Mouse (Mus musculus) heart, embryonic 15.5 days (tissue): ENCODE results near the gene Eif4enif1. TPM values are rescaled to one million over a fixed set of nuclear protein-coding genes. Genes with fewer than 3 reads are reported as not detected.

Experiments
- ATAC-seq: fragments of 200-750 bp; cut with Nextera tagmentation; replicated peaks from 2 replicates; pipeline ENCODE4 v1.8.0; 2017; ENCODE audit warnings: low read depth, moderate TSS enrichment; ENCODE audit not compliant: insufficient number of reproducible peaks, insufficient read depth, low FRiP score
- H3K27ac ChIP-seq: fragments of 300-500 bp; sonication (generic); 2 replicates; pipeline ENCODE4 v1.5.1; 2015; ENCODE audit warnings: mild to moderate bottlenecking, inconsistent platforms
- H3K27me3 ChIP-seq: fragments of 300-500 bp; sonication (generic); 2 replicates; pipeline ENCODE4 v1.6.1; 2015; ENCODE audit warnings: inconsistent platforms
- H3K36me3 ChIP-seq: fragments of 300-500 bp; sonication (generic); 2 replicates; pipeline ENCODE4 v1.6.1; 2015; ENCODE audit warnings: mild to moderate bottlenecking, inconsistent platforms
- H3K4me1 ChIP-seq: fragments of 300-500 bp; sonication (generic); replicated peaks from 2 replicates; pipeline ENCODE4 v1.6.1; 2015; ENCODE audit warnings: inconsistent platforms
- H3K4me2 ChIP-seq: fragments of 300-500 bp; sonication (generic); 2 replicates; pipeline ENCODE4 v1.6.1; 2015; ENCODE audit warnings: inconsistent platforms, mild to moderate bottlenecking, moderate library complexity
- H3K4me3 ChIP-seq: fragments of 300-500 bp; sonication (generic); 2 replicates; pipeline ENCODE4 v1.5.1; 2015; ENCODE audit warnings: mild to moderate bottlenecking, inconsistent platforms
- H3K9ac ChIP-seq: fragments of 300-500 bp; sonication (generic); 2 replicates; pipeline ENCODE4 v1.6.1; 2015; ENCODE audit warnings: mild to moderate bottlenecking, inconsistent platforms
- H3K9me3 ChIP-seq: fragments of 300-500 bp; sonication (generic); replicated peaks from 2 replicates; pipeline ENCODE4 v1.6.1; 2016; ENCODE audit warnings: inconsistent platforms
- WGBS: fragments of 180-500 bp; shearing (Covaris S2); methylation state at CpG from one replicate; pipeline ENCODE4 v1.1.7; 2015; ENCODE audit warnings: mixed read lengths; 5-methylcytosine and 5-hydroxymethylcytosine counted together
- polyA plus RNA-seq: library from polyadenylated mRNA; unstranded; fragments of >200 nt; fragmentation: Nextera tagmentation; extraction: Ambion mirVana; gene quantifications from 2 replicates; pipeline ENCODE4 v1.2.1, GENCODE M21; 2015

The Eif4enif1 gene
- polyA plus RNA-seq, 1 experiment from 2014 or later = 29.4 TPM

DNA sequence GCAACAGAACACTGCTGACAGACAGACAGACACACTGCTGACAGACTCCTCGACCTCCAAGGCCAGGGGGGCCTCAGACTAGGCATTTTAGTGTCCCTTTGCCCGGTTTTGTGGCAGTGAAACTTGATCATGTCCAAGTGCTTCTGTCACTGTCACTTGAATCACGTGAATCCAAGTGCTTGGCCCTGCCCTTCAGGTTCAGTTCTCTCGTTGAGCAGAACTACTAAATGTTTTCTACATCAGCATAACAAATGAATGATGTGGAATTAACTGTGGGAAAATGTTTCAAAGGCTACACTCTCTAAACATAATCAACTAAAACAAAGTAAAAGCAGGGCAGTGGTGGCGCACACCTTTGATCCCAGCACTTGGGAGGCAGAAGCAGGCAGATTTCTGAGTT lies 76.2 kb downstream of the Eif4enif1 start:
- Histone ChIP-seq H3K4me1 (no peaks in the 10 kb centered on the region), H3K36me3 (no peaks in the 10 kb centered on the region), H3K4me2 (no peak overlapping the region), H3K4me3 (no peak overlapping the region), H3K27me3 (no peaks in the 10 kb centered on the region), H3K9ac (no peak overlapping the region), H3K9me3 (peaks cover 9% of the 10 kb centered on the region; the same call in 1 of the 2 replicates), H3K27ac (no peak overlapping the region)
- no peak for ATAC-seq
- 53% methylated on average over 5 of the region's 5 CpGs for WGBS

- H3K27me3 ChIP-seq = no peaks in the 10 kb centered on the region
- no peaks in the 10 kb centered on the region for H3K4me1 ChIP-seq
- H3K4me2 ChIP-seq = no peak overlapping the region
- no peak for ATAC-seq
- no peak overlapping the region for H3K9ac ChIP-seq
- H3K4me3 ChIP-seq = no peak overlapping the region
- peaks cover 9% of the 10 kb centered on the region; the same call in 1 of the 2 replicates for H3K9me3 ChIP-seq
- H3K27ac ChIP-seq = no peak overlapping the region
- WGBS = 60% methylated on average over 2 of the region's 2 CpGs
- no peaks in the 10 kb centered on the region for H3K36me3 ChIP-seq
These were observed 77.5 kb downstream of the Eif4enif1 start for GRCm38 (mm10) chr11:3279729-3280128.

GRCm38 (mm10) chr11:3282887-3283286 lies 80.7 kb downstream of the Eif4enif1 start:
- WGBS = 82% methylated on average over 6 of the region's 6 CpGs
- Histone ChIP-seq H3K9ac (no peak overlapping the region), H3K27ac (no peak overlapping the region), H3K4me3 (no peak overlapping the region), H3K27me3 (no peaks in the 10 kb centered on the region), H3K9me3 (peaks cover 9% of the 10 kb centered on the region; the same call in 1 of the 2 replicates), H3K36me3 (no peaks in the 10 kb centered on the region), H3K4me1 (no peaks in the 10 kb centered on the region), H3K4me2 (no peak overlapping the region)
- ATAC-seq = no peak

DNA sequence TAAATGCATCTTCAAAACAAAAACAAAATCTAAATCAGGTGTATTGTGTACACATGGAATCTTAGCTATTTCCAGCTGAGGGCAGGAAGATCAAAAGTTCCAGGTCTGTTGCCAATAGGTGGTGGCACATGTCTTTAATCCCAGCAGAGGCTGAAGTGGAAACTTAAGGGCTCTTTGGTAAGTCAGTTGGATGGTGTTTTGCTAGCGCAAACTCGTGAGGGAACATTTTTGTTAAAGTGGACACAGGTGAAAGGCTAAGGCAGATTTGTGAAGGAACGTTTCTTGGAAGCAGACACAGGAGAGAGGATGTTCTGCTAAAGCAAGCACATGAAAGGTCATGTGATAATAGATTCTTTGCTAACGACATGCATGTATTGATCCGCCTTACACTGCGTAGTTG lies 81.5 kb downstream of the Eif4enif1 start:
- Histone ChIP-seq H3K4me2 (no peak overlapping the region), H3K4me1 (peaks cover 7% of the 10 kb centered on the region), H3K27me3 (no peaks in the 10 kb centered on the region), H3K27ac (no peak overlapping the region), H3K36me3 (no peaks in the 10 kb centered on the region), H3K4me3 (no peak overlapping the region), H3K9me3 (peaks cover 9% of the 10 kb centered on the region; the same call in 1 of the 2 replicates), H3K9ac (no peak overlapping the region)
- ATAC-seq = no peak
- 89% methylated on average over 6 of the region's 6 CpGs for WGBS

GRCm38 (mm10) chr11:3285940-3286339 lies 83.7 kb downstream of the Eif4enif1 start:
- H3K27ac ChIP-seq = no peak overlapping the region
- H3K4me2 ChIP-seq = no peak overlapping the region
- H3K9ac ChIP-seq = no peak overlapping the region
- H3K9me3 ChIP-seq = peaks cover 8% of the 10 kb centered on the region; the same call in 1 of the 2 replicates
- no peak for ATAC-seq
- no peaks in the 10 kb centered on the region for H3K36me3 ChIP-seq
- no peak overlapping the region for H3K4me3 ChIP-seq
- peaks cover 9% of the 10 kb centered on the region for H3K4me1 ChIP-seq
- 85% methylated on average over 3 of the region's 3 CpGs for WGBS
- no peaks in the 10 kb centered on the region for H3K27me3 ChIP-seq

- no peaks in the 10 kb centered on the region for H3K27me3 ChIP-seq
- H3K36me3 ChIP-seq = no peaks in the 10 kb centered on the region
- no peak overlapping the region for H3K27ac ChIP-seq
- H3K4me3 ChIP-seq = no peak overlapping the region
- ATAC-seq = no peak
- peaks cover 20% of the 10 kb centered on the region for H3K4me1 ChIP-seq
- H3K9me3 ChIP-seq = no peaks in the 10 kb centered on the region
- WGBS = 53% methylated on average over 6 of the region's 6 CpGs
- H3K4me2 ChIP-seq = no peak overlapping the region
- no peak overlapping the region for H3K9ac ChIP-seq
These were observed 84.9 kb downstream of the Eif4enif1 start for GRCm38 (mm10) chr11:3287131-3287530.

- Histone ChIP-seq H3K4me2 (peak overlapping the region; percentile 85), H3K4me3 (peak overlapping the region; percentile 77), H3K27ac (peak overlapping the region; percentile 99; the same call in 1 of the 2 replicates), H3K36me3 (no peaks in the 10 kb centered on the region), H3K4me1 (peaks cover 28% of the 10 kb centered on the region), H3K9ac (peak overlapping the region; percentile 99), H3K9me3 (no peaks in the 10 kb centered on the region), H3K27me3 (no peaks in the 10 kb centered on the region)
- no peak for ATAC-seq
- WGBS = 68% methylated on average over 5 of the region's 5 CpGs
These were observed 85.7 kb downstream of the Eif4enif1 start for GRCm38 (mm10) chr11:3287921-3288320.

DNA sequence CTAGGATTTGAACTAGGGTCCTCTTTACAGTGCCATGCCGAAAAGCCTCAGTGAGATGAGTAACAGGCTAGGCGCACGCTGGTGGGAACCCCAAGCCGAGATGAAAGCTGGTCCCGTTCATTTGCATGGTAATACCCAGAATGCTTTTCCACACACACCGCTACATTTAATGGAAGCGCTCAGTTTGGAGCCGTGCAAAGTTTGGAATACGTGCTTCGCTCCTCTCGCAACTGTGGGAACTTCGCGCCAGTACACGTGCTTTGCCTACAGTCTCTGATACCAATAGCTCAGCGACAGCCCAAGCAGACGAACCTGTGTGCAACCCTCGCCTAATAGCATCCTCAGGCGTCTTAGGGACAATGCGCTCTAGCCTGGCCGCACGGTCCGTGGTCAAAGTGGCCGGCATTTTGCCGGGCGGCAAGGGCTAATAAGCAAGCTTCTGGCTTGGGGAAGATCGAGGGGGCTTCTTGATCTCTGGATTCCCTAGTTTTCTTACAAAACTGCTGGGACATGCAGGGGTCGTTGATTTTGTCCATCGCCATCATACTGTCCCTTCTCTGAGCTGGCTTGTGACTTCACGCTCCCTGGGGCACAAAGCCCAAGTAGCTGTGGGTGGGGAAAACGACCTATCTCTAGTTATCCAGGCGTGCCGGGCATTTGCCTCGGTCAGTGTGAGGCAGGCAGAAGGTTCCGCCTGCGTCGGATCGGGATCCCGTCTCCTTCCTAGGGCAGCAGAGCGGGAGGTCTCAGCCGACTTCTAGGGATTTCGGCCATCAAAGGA lies 86.5 kb downstream of the Eif4enif1 start, which contains the start of gene Patz1:
Gene Patz1 (plus strand): TSS at position 354 of the 781 bp plus-strand sequence.
- Histone ChIP-seq H3K9ac (peak within 1 kb of the TSS; percentile 99), H3K36me3 (peaks cover 6% of the 10 kb centered on the region; the same call in 1 of the 2 replicates), H3K27me3 (no peaks in the 10 kb centered on the region), H3K9me3 (no peaks in the 10 kb centered on the region), H3K4me2 (peak within 1 kb of the TSS; percentile 85), H3K4me1 (peaks cover 36% of the 10 kb centered on the region), H3K4me3 (peak within 1 kb of the TSS; percentile 77), H3K27ac (peak within 1 kb of the TSS; percentile 99)
- ATAC-seq = peak; percentile 10
- under 1% methylated on average over 41 of the region's 41 CpGs for WGBS

- Histone ChIP-seq H3K9me3 (no peaks in the 10 kb centered on the region), H3K27ac (peak overlapping the region; percentile 99), H3K4me1 (peaks cover 42% of the 10 kb centered on the region), H3K36me3 (peaks cover 13% of the 10 kb centered on the region), H3K9ac (peak overlapping the region; percentile 99), H3K27me3 (no peaks in the 10 kb centered on the region), H3K4me2 (peak overlapping the region; percentile 85), H3K4me3 (peak overlapping the region; percentile 77)
- peak; percentile 84 for ATAC-seq
- WGBS = 0% methylated on average over 38 of the region's 40 CpGs
These were observed 87.2 kb downstream of the Eif4enif1 start for GRCm38 (mm10) chr11:3289302-3289802.

DNA sequence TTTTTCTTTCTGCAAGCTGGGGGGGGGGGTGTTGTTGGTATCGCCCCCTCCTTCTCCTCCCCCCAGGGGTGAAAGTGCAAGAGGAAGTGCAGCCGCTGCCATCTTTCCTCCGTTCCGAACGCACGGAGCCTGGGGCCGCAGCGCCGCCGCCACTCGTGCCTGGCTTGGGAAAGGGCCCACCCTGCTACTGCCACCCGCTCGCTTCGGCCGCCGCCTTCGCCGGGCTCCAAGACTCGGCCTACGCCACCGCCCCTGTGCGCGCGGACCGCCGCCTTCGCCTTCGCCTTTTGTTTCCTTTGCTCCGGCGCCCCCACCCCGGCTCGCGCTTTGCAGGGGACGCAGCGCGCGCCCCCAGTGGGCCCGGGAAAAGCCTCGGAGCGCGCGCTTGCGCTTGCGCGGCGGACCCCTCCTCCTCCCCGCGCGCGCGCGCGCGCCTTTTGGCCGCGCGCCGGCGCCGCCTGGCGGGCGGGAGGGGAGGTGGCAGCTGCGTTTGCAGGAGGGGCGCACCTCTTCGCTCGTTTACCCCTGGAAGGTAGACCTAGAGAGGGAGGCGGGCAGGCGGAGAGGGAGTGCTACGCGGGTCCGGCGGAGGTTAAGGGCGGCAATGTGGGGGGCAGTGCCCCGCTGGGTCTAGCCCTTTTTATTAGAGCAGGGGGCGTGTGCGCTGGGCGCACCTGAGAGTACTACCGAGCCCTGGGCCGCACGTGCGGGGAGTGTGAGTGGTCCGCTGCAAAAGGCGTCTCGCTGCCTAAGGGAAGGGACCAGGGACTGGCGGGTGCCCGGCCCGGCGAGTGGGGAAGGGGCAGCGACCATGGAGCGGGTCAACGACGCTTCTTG lies 87.8 kb downstream of the Eif4enif1 start:
- ATAC-seq = peak; percentile 66
- peak overlapping the region; percentile 99 for H3K27ac ChIP-seq
- H3K9me3 ChIP-seq = no peaks in the 10 kb centered on the region
- peak overlapping the region; percentile 77 for H3K4me3 ChIP-seq
- peak overlapping the region; percentile 99 for H3K9ac ChIP-seq
- H3K27me3 ChIP-seq = no peaks in the 10 kb centered on the region
- peak overlapping the region; percentile 85 for H3K4me2 ChIP-seq
- WGBS = under 1% methylated on average over 79 of the region's 92 CpGs
- H3K36me3 ChIP-seq = peaks cover 20% of the 10 kb centered on the region
- H3K4me1 ChIP-seq = peaks cover 48% of the 10 kb centered on the region
